ENCODE assay signal across 30 mouse cellular contexts in genomic region chr12:95316820-95317219, GRCm38 (mm10).
DNase-seq lines count a peak whose midpoint lies in the region; ATAC-seq and TF ChIP-seq lines count a peak whose summit lies in the region.
"Had no signal": no experiment of that assay in that cellular context is flagged by ENCODE, and none has a peak within 500 bp of the region (broad histone marks: within the 10 kb centered on the region; RNA-seq: fewer than 3 reads in every experiment).

No protein-coding gene starts in this region.

- H3K27ac ChIP-seq in embryonic facial prominence, embryonic 14.5 days (replicated peaks; ENCODE audit: low read depth, low read length): no peak overlapping the region
- H3K27ac ChIP-seq in embryonic facial prominence, embryonic 10.5 days (replicated peaks): no peak overlapping the region
- H3K27ac ChIP-seq in hindbrain, postnatal 0 days: no peak overlapping the region
- no peak overlapping the region for H3K27ac ChIP-seq in hindbrain, embryonic 11.5 days (ENCODE audit: low read depth, low read length)
- H3K27ac ChIP-seq: gastrocnemius, adult 2 months; hindbrain, embryonic 15.5 days; intestine, embryonic 15.5 days; limb, embryonic 15.5 days; liver, embryonic 13.5 days; neural tube, embryonic 13.5 days had no signal

- TF ChIP-seq CTCF in hindbrain, postnatal 0 days (IDR thresholded peaks at IDR 0.05; ENCODE audit: low read depth): no peak

- 44% methylated on average over 1 of the region's 1 CpGs for WGBS in embryonic facial prominence, embryonic 14.5 days
- 83% methylated on average over 1 of the region's 1 CpGs for WGBS in embryonic facial prominence, embryonic 10.5 days
- WGBS in hindbrain, postnatal 0 days: 37% methylated on average over 1 of the region's 1 CpGs
- whole genome bisulfite sequencing in hindbrain, embryonic 11.5 days: 70% methylated on average over 1 of the region's 1 CpGs

- DNase-seq in embryonic facial prominence, embryonic 14.5 days (ENCODE audit: low spot score): peak; percentile 55
- DNase-seq in embryonic facial prominence, embryonic 10.5 days (ENCODE audit: low spot score): no peak
- peak; percentile 65 for DNase-seq in hindbrain, postnatal 0 days (ENCODE audit: low spot score)
- no peak for DNase-seq in hindbrain, embryonic 11.5 days (ENCODE audit: low spot score)
- peak; percentile 27 for DNase-seq in retina, postnatal 1 day
- no peak for DNase-seq in retina, embryonic 14.5 days (ENCODE audit: low spot score)
- no peak for DNase-seq in spleen, adult 12 weeks (ENCODE audit: low spot score)
- no peak for DNase-seq in MN1 (ENCODE audit: low spot score)
- DNase-seq: adrenal gland, adult 2 months; adrenal gland, postnatal 36 days; cerebellum, adult 9-10 months; gastrocnemius, adult 2 months; gastrocnemius, postnatal 36 days; heart, adult 18-20 months; heart, postnatal 4 days; kidney, adult 2 months; kidney, postnatal 4 days; liver, embryonic 13.5 days; lung, adult 18-20 months; lung, postnatal 14 days; right cerebral cortex, postnatal 14 days; spleen, adult 18-20 months; thymus, postnatal 25 days had no signal

- no peaks in the 10 kb centered on the region for H3K27me3 ChIP-seq in embryonic facial prominence, embryonic 14.5 days (replicated peaks; ENCODE audit: control insufficient read depth, insufficient read depth, low read length)
- H3K27me3 ChIP-seq in embryonic facial prominence, embryonic 10.5 days (replicated peaks; ENCODE audit: low read depth, poor library complexity, severe bottlenecking): no peaks in the 10 kb centered on the region
- no peaks in the 10 kb centered on the region; the same call in 1 of the 2 replicates for H3K27me3 ChIP-seq in hindbrain, postnatal 0 days (ENCODE audit: insufficient read depth, low read length)
- H3K27me3 ChIP-seq in hindbrain, embryonic 11.5 days (ENCODE audit: control insufficient read depth, insufficient read depth, low read length): no peaks in the 10 kb centered on the region
- H3K27me3 ChIP-seq: hindbrain, embryonic 15.5 days; intestine, embryonic 15.5 days; limb, embryonic 15.5 days; liver, embryonic 13.5 days; neural tube, embryonic 13.5 days had no signal

- no peaks in the 10 kb centered on the region for H3K9me3 ChIP-seq in embryonic facial prominence, embryonic 14.5 days (ENCODE audit: control insufficient read depth, low read length)
- H3K9me3 ChIP-seq in embryonic facial prominence, embryonic 10.5 days: no peaks in the 10 kb centered on the region
- no peaks in the 10 kb centered on the region for H3K9me3 ChIP-seq in hindbrain, postnatal 0 days (ENCODE audit: low read length)
- no peaks in the 10 kb centered on the region for H3K9me3 ChIP-seq in hindbrain, embryonic 11.5 days (ENCODE audit: control insufficient read depth, low read length)
- H3K9me3 ChIP-seq: hindbrain, embryonic 15.5 days; intestine, embryonic 15.5 days; limb, embryonic 15.5 days; liver, embryonic 13.5 days; neural tube, embryonic 13.5 days had no signal

- no peak for ATAC-seq in embryonic facial prominence, embryonic 14.5 days (ENCODE audit: low read depth)
- ATAC-seq in hindbrain, postnatal 0 days: no peak
- ATAC-seq in hindbrain, embryonic 11.5 days (ENCODE audit: low FRiP score): no peak
- ATAC-seq: activated CD4-positive, CD25-positive, alpha-beta regulatory T cell, adult 4 months; CD4-positive, CD25-positive, alpha-beta regulatory T cell, adult 4 months; intestine, embryonic 15.5 days had no signal

- no peak overlapping the region for H3K4me3 ChIP-seq in embryonic facial prominence, embryonic 14.5 days (ENCODE audit: low read depth, low read length)
- H3K4me3 ChIP-seq in embryonic facial prominence, embryonic 10.5 days: no peak overlapping the region
- no peak overlapping the region for H3K4me3 ChIP-seq in hindbrain, postnatal 0 days (ENCODE audit: low read length)
- H3K4me3 ChIP-seq in hindbrain, embryonic 11.5 days (ENCODE audit: low read depth, low read length): no peak overlapping the region
- H3K4me3 ChIP-seq: gastrocnemius, adult 2 months; hindbrain, embryonic 15.5 days; intestine, embryonic 15.5 days; limb, embryonic 15.5 days; liver, embryonic 13.5 days; neural tube, embryonic 13.5 days had no signal

- no peaks in the 10 kb centered on the region for H3K36me3 ChIP-seq in embryonic facial prominence, embryonic 14.5 days (ENCODE audit: control insufficient read depth, insufficient read depth, low read length)
- no peaks in the 10 kb centered on the region for H3K36me3 ChIP-seq in embryonic facial prominence, embryonic 10.5 days (replicated peaks)
- H3K36me3 ChIP-seq in hindbrain, postnatal 0 days (ENCODE audit: insufficient read depth, low read length): no peaks in the 10 kb centered on the region
- H3K36me3 ChIP-seq in hindbrain, embryonic 11.5 days (ENCODE audit: control insufficient read depth, insufficient read depth, low read length): no peaks in the 10 kb centered on the region
- H3K36me3 ChIP-seq: hindbrain, embryonic 15.5 days; intestine, embryonic 15.5 days; limb, embryonic 15.5 days; liver, embryonic 13.5 days; neural tube, embryonic 13.5 days had no signal

- H3K9ac ChIP-seq in embryonic facial prominence, embryonic 14.5 days (ENCODE audit: low read depth, low read length): no peak overlapping the region
- no peak overlapping the region for H3K9ac ChIP-seq in hindbrain, postnatal 0 days (replicated peaks; ENCODE audit: low read length)
- no peak overlapping the region for H3K9ac ChIP-seq in hindbrain, embryonic 11.5 days (ENCODE audit: low read depth, low read length)
- H3K9ac ChIP-seq: hindbrain, embryonic 15.5 days; intestine, embryonic 15.5 days; limb, embryonic 15.5 days; liver, embryonic 13.5 days; neural tube, embryonic 13.5 days had no signal

- no peak overlapping the region for H3K4me2 ChIP-seq in embryonic facial prominence, embryonic 14.5 days (ENCODE audit: low read depth, low read length)
- H3K4me2 ChIP-seq in hindbrain, postnatal 0 days (ENCODE audit: low read depth, low read length): no peak overlapping the region
- H3K4me2 ChIP-seq in hindbrain, embryonic 11.5 days (replicated peaks; ENCODE audit: low read depth, low read length): no peak overlapping the region
- H3K4me2 ChIP-seq: heart, embryonic 11.5 days; hindbrain, embryonic 15.5 days; intestine, embryonic 15.5 days; limb, embryonic 15.5 days; liver, embryonic 13.5 days; neural tube, embryonic 13.5 days had no signal

- no peaks in the 10 kb centered on the region for H3K4me1 ChIP-seq in embryonic facial prominence, embryonic 14.5 days (ENCODE audit: control insufficient read depth, insufficient read depth, low read length)
- H3K4me1 ChIP-seq in embryonic facial prominence, embryonic 10.5 days: no peaks in the 10 kb centered on the region
- no peaks in the 10 kb centered on the region for H3K4me1 ChIP-seq in hindbrain, postnatal 0 days (ENCODE audit: insufficient read depth, low read length)
- H3K4me1 ChIP-seq in hindbrain, embryonic 11.5 days (replicated peaks; ENCODE audit: control insufficient read depth, insufficient read depth, low read length): no peaks in the 10 kb centered on the region
- H3K4me1 ChIP-seq: hindbrain, embryonic 15.5 days; intestine, embryonic 15.5 days; limb, embryonic 15.5 days; liver, embryonic 13.5 days; neural tube, embryonic 13.5 days had no signal

Comparison
In these comparisons a context has a peak if more than half of its experiments do, and no peak if none do; other contexts are left out.
1. DNase-seq: peak in embryonic facial prominence, embryonic 14.5 days (single experiment), hindbrain, postnatal 0 days (single experiment) and retina, postnatal 1 day (single experiment); none in embryonic facial prominence, embryonic 10.5 days (single experiment), hindbrain, embryonic 11.5 days (single experiment), retina, embryonic 14.5 days (single experiment), spleen, adult 12 weeks (single experiment) and MN1 (single experiment).